Mouse (Mus musculus) lung, postnatal 0 days (tissue): ENCODE measurements around the gene Garem2. TPM values are rescaled to one million over a fixed set of nuclear protein-coding genes. Genes with fewer than 3 reads are reported as not detected.
A peak's percentile ranks its signal among the peaks of the same experiment; 100 is the strongest.

ENCODE experiments used
- ATAC-seq: fragments of 200-750 bp; cut with Nextera tagmentation; 2 replicates; pipeline ENCODE4 v1.8.0; 2017; ENCODE audit warnings: moderate library complexity
- DNase-seq: peaks from one replicate; pipeline ENCODE4 v3.0.0-alpha.2; 2016; ENCODE audit warnings: low spot score
- H3K27ac ChIP-seq: fragments of 300-500 bp; sonication (generic); 2 replicates; pipeline ENCODE4 v1.5.1; 2014; ENCODE audit warnings: antibody characterized with exemption, mild to moderate bottlenecking, low read length, mixed read lengths
- H3K27me3 ChIP-seq: fragments of 300-500 bp; sonication (generic); replicated peaks from 2 replicates; pipeline ENCODE4 v1.6.1; 2014; ENCODE audit warnings: low read length, mixed read lengths; ENCODE audit not compliant: insufficient read depth
- H3K36me3 ChIP-seq: fragments of 300-500 bp; sonication (generic); 2 replicates; pipeline ENCODE4 v1.6.1; 2014; ENCODE audit warnings: low read length, mixed read lengths; ENCODE audit not compliant: insufficient read depth
- H3K4me1 ChIP-seq: fragments of 300-500 bp; sonication (generic); 2 replicates; pipeline ENCODE4 v1.6.1; 2014; ENCODE audit warnings: antibody characterized with exemption, low read depth, low read length, mixed read lengths; ENCODE audit not compliant: insufficient read depth
- H3K4me2 ChIP-seq: fragments of 300-500 bp; sonication (generic); replicated peaks from 2 replicates; pipeline ENCODE4 v1.6.1; 2014; ENCODE audit warnings: low read depth, mild to moderate bottlenecking, low read length, moderate library complexity, mixed read lengths
- H3K4me3 ChIP-seq: fragments of 300-500 bp; sonication (generic); 2 replicates; pipeline ENCODE4 v1.5.1; 2014; ENCODE audit warnings: low read depth, low read length
- H3K9ac ChIP-seq: fragments of 300-500 bp; sonication (generic); replicated peaks from 2 replicates; pipeline ENCODE4 v1.6.1; 2014; ENCODE audit warnings: low read depth, mild to moderate bottlenecking
- H3K9me3 ChIP-seq: fragments of 300-500 bp; sonication (generic); 2 replicates; pipeline ENCODE4 v1.6.1; 2016; ENCODE audit warnings: low read length, mixed read lengths
- CTCF ChIP-seq: IDR thresholded peaks from 2 replicates; pipeline ENCODE4 v1.5.1; 2016; ENCODE audit warnings: antibody characterized with exemption, mild to moderate bottlenecking
- EP300 ChIP-seq: IDR thresholded peaks from 2 replicates; pipeline ENCODE4 v1.6.1; 2016; ENCODE audit warnings: antibody characterized with exemption, mild to moderate bottlenecking, control low read depth
- WGBS: fragments of 180-500 bp; shearing (Covaris S2); extraction: QIAGEN DNeasy Blood & Tissue Kit; methylation state at CpG from one replicate; pipeline ENCODE4 v1.1.7; 2014; 5-methylcytosine and 5-hydroxymethylcytosine counted together
- polyA plus RNA-seq: library from polyadenylated mRNA; unstranded; fragments of >200 nt; fragmentation: Nextera tagmentation; extraction: Ambion mirVana; gene quantifications from 2 replicates; pipeline ENCODE4 v1.2.1, GENCODE M21; 2015

The Garem2 gene
- polyA plus RNA-seq, 1 experiment from 2014 or later = 0.04 TPM

DNA sequence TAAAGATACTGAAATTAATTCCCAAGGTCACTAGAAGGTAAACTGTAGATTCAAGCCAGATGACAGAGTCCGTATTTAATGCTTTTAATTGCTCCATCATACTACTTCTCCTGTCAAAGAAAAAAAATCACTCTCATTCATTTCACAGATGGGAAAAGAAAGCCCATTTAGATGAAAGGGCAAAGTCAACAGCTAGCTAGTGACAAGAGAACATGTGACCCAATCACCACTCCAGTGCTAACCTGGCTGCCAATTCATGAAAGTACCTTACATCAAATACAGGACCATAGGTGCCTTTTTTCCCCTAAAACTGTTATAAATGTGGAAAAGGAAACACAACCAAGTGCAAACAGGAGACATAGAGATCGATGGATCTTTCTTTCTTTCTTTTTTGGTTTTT, 48.3 kb downstream of the Garem2 start:
- H3K9ac ChIP-seq = no peak overlapping the region
- H3K9me3 ChIP-seq = no peaks in the 10 kb centered on the region
- H3K4me1 ChIP-seq = peaks cover 5% of the 10 kb centered on the region; the same call in 1 of the 2 replicates
- H3K4me3 ChIP-seq = no peak overlapping the region
- H3K36me3 ChIP-seq = no peaks in the 10 kb centered on the region
- TF ChIP-seq CTCF (no peak), EP300 (no peak)
- DNase-seq (no peak), ATAC-seq (no peak)
- H3K27me3 ChIP-seq = no peaks in the 10 kb centered on the region
- no peak overlapping the region for H3K4me2 ChIP-seq
- no peak overlapping the region for H3K27ac ChIP-seq
- WGBS = 92% methylated on average over 2 of the region's 2 CpGs

DNA sequence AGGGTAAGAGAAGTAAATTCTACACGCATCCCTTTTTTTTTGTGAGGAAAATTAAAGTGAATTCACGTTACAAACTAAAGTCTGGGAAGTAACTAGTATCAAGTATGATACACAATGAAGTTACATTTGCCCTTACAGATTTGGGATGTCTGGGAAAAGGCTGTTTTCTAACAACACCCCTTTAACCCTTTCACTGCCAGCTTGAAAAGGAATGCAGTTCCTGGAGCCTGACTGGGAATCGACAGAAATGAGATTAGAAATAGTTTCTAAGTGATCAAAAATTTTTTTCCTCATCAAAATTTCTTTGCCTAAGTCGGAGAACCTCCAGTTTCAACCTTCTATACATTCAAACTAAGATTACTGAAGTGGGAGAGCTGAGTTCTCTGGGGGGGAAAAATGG, 49.1 kb downstream of the Garem2 start:
- Histone ChIP-seq H3K27me3 (no peaks in the 10 kb centered on the region), H3K4me3 (peak overlapping the region; percentile 84), H3K4me1 (peaks cover 5% of the 10 kb centered on the region; the same call in 1 of the 2 replicates), H3K9me3 (no peaks in the 10 kb centered on the region), H3K27ac (peak overlapping the region; percentile 95; the same call in 1 of the 2 replicates), H3K36me3 (no peaks in the 10 kb centered on the region), H3K9ac (peak overlapping the region; percentile 76), H3K4me2 (peak overlapping the region; percentile 62)
- TF ChIP-seq EP300 (no peak), CTCF (no peak)
- ATAC-seq (no peak), DNase-seq (peak; percentile 65)
- 20% methylated on average over 4 of the region's 4 CpGs for WGBS

DNA sequence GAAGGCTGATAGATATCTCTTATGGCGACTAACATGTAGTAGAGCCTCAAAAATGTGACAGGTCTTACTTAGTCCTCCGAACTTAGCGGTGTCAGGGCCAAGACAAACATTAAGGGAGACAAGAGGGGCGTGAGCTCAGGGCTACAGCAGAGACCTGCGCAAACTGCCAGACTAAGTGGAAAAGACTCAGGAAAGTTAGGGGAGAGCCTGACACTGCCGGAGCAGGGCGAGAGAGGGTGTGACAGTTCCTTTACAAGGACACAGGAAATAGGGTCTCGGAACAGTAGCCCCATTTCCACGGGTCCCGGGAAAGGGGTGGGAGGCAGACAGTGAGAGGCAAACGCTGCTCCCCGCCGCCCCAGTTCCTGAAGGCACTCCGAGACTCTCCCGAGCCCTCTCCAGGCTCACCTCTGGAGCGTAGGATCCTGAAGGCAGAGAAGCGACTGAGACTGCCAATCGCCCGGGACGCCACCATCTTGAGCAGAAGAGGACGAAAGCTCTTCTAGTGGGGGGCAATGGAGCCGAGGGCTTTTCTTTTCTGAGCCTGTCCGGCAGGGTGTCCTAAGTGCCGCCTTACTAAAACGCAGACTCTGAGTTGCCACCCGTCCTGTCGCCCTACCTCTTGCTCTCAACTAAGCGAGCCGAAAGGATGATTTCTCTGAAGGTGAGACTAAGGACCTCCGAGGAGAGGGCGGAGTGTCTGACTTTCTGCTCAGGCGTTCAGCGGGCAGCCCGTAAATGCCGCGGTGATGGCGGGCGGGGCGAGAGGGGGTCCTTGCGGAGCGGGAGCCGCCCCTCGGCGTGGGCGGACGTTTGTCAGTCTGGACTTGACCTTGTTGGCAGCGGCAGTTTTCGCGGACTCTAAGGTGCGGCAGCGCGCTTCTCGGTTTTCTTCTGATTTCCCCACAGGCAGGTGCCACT, 49.8 kb downstream of the Garem2 start, which contains the start of the genes Hadha and Hadhb:
Gene Hadha (minus strand): TSS at position 689 of the 921 bp plus-strand sequence.
Gene Hadhb (plus strand): TSS at position 775 of the 921 bp plus-strand sequence.
- TF ChIP-seq EP300 (peak; percentile 91), CTCF (peak; percentile 41)
- H3K36me3 ChIP-seq = no peaks in the 10 kb centered on the region
- no peaks in the 10 kb centered on the region for H3K27me3 ChIP-seq
- H3K4me3 ChIP-seq = peak within 1 kb of the TSS; percentile 84
- peak within 1 kb of the TSS; percentile 95 for H3K27ac ChIP-seq
- H3K4me1 ChIP-seq = peaks cover 5% of the 10 kb centered on the region; the same call in 1 of the 2 replicates
- H3K4me2 ChIP-seq = peak within 1 kb of the TSS; percentile 62
- ATAC-seq (peak; percentile 95), DNase-seq (peak; percentile 96)
- no peaks in the 10 kb centered on the region for H3K9me3 ChIP-seq
- peak within 1 kb of the TSS; percentile 76 for H3K9ac ChIP-seq
- under 1% methylated on average over 53 of the region's 53 CpGs for WGBS

DNA sequence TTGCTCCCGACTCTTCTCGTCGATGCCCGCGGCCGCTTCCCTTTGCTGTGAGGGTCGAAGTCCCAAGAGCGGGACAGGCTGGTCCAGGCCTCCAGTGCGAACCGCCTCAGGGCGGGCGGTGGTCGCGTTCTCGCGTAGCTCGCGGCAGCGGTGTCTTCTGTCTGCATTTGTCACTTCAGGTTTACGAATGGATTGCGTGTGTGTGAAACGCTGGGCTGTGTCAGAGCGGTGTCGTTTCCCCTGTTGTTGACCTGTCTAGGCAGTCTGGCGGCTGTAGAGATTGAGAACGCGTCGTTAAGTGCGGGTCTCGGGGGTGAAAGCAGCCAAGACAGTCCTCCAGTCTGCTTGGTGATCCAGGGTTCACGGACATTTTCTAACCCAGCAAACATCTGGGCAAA, 50.4 kb downstream of the Garem2 start:
- DNase-seq (no peak), ATAC-seq (peak; percentile 46)
- peaks cover 5% of the 10 kb centered on the region; the same call in 1 of the 2 replicates for H3K4me1 ChIP-seq
- peak overlapping the region; percentile 62 for H3K4me2 ChIP-seq
- H3K9me3 ChIP-seq = no peaks in the 10 kb centered on the region
- H3K4me3 ChIP-seq = peak overlapping the region; percentile 84
- TF ChIP-seq EP300 = no peak
- no peak for TF ChIP-seq CTCF
- no peaks in the 10 kb centered on the region for H3K27me3 ChIP-seq
- WGBS = under 1% methylated on average over 31 of the region's 31 CpGs
- H3K36me3 ChIP-seq = no peaks in the 10 kb centered on the region
- peak overlapping the region; percentile 95 for H3K27ac ChIP-seq
- peak overlapping the region; percentile 76 for H3K9ac ChIP-seq

DNA sequence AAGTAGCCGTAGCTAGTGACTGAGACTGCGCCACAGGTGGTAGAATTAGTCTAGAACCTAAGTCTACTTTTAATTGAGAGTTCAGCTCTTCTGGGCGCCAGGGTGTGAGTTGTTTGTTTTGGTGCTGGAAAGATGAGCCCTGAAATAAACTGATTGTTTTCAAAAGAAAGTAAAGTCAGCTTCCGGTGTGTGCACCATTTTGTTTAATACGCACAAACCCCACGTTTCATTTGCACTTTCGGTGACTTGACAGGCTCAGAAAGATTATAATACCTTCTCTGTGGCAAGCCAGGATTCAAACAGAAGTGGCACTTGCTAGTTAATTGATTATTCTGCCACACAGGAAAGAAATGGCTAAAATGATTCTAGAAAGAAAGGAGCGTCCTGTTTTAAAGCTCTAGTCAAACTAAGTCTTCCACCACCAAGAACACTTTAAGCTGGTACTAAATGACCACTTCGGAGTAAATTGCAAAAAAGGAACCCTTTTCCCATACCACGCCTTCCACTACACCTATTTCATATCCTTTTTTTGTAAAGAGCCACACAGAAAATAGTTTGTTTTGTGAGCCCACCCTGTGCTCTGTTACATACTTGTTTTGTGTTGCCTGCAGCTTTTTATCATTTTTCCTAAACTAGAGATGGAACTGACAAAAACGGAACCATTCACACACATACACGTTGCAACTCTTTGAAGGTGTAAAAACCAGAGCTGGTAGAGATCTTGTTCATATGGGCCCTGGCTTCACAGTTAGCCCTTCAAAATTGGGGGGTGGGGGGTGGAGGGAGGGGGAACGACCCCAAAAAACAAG, 51.1 kb downstream of the Garem2 start:
- WGBS = 23% methylated on average over 13 of the region's 13 CpGs
- no peaks in the 10 kb centered on the region for H3K27me3 ChIP-seq
- DNase-seq (peak; percentile 33), ATAC-seq (no peak)
- TF ChIP-seq CTCF = no peak
- no peak for TF ChIP-seq EP300
- no peaks in the 10 kb centered on the region for H3K9me3 ChIP-seq
- peak overlapping the region; percentile 76 for H3K9ac ChIP-seq
- no peaks in the 10 kb centered on the region for H3K36me3 ChIP-seq
- peaks cover 5% of the 10 kb centered on the region; the same call in 1 of the 2 replicates for H3K4me1 ChIP-seq
- H3K4me3 ChIP-seq = peak overlapping the region; percentile 84
- peak overlapping the region; percentile 95 for H3K27ac ChIP-seq
- H3K4me2 ChIP-seq = peak overlapping the region; percentile 62

DNA sequence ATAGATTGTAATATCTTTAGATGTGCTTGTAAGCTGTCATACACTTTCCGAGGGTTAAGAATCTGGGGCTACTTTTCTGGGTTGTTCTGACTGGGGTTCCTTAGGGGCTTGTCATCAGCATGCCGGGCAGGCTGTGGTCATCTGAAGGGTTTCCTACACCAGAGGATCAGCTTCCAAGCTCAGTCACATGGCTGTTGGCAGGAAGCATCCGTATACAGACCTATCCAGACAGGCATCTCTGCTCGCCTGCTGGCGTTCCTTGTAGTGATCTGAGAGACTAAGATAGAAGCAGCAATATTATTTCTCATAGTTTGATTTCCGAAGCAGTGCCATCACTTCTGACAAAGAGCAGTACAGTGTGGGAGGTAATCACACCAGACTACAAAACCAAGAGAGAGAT, 54.6 kb downstream of the Garem2 start:
- no peaks in the 10 kb centered on the region for H3K27me3 ChIP-seq
- ATAC-seq (no peak), DNase-seq (no peak)
- no peak overlapping the region for H3K4me2 ChIP-seq
- TF ChIP-seq CTCF (no peak), EP300 (no peak)
- H3K9ac ChIP-seq = no peak overlapping the region
- WGBS = 78% methylated on average over 6 of the region's 6 CpGs
- peaks cover 2% of the 10 kb centered on the region; the same call in 1 of the 2 replicates for H3K4me1 ChIP-seq
- no peak overlapping the region for H3K27ac ChIP-seq
- no peaks in the 10 kb centered on the region for H3K9me3 ChIP-seq
- H3K36me3 ChIP-seq = no peaks in the 10 kb centered on the region
- no peak overlapping the region for H3K4me3 ChIP-seq
